Mouse (Mus musculus): ENCODE measurements around the gene Wwc1. TPM values are rescaled to one million over a fixed set of nuclear protein-coding genes. Genes with fewer than 3 reads are reported as not detected.
"Not testable (repeated sequence)": the region's sequence is repeated elsewhere in the genome, so short reads cannot be mapped to it uniquely, and the experiment has no call there.

Wwc1 gene
- polyA plus RNA-seq, 1 experiment from 2014 or later: 8.5 TPM

DNA sequence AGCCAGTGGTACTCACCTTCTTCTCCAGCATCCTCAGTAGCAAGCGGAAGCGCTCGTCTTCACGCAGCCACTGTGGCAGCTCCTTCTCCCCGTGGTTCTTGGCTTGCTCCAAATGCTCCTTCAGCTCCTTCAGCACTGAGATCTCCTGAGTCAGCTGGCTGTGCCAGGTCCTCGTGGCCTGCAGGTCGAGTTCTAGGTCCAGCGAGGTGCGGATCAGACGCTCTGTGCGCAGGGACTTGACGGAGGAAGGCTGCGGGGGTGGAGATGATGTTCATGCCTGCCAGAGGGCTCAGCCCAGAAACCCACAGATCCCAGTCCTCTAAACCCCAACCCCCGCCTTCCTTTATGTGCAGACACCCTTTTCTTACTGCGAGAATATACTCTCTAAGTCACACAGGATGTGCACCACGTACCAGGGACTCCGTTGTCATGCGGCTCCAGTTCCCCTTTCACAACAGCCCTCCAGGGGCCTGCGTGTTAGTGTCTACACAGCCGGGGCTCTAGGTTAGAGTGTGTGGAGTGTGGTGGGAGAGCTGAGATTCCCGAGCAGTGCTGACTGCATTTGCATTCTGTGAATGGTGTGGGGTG is 138.5 kb downstream of the Wwc1 start:
- 0 out of 2 replicates have a peak, but pooled peaks cover 2% of the 10 kb centered on the region for H3K36me3 ChIP-seq (ENCODE audit: control insufficient read depth, insufficient read depth, low read length)
- no peaks in the 10 kb centered on the region for H3K27me3 ChIP-seq (ENCODE audit: control insufficient read depth, insufficient read depth, low read length)
- 85% methylated on average over 21 of the region's 21 CpGs for WGBS
- DNase-seq (ENCODE audit: low spot score, missing footprints) (no peak), ATAC-seq (ENCODE audit: low FRiP score) (no peak)
- H3K4me2 ChIP-seq: no peak overlapping the region
- no peak overlapping the region for H3K9ac ChIP-seq (ENCODE audit: low read length)
- H3K4me1 ChIP-seq (ENCODE audit: control insufficient read depth, insufficient read depth, low read length): no peaks in the 10 kb centered on the region
- no peak overlapping the region for H3K4me3 ChIP-seq (ENCODE audit: low read depth, low read length)
- no peaks in the 10 kb centered on the region for H3K9me3 ChIP-seq (ENCODE audit: control insufficient read depth, low read length)
- no peak overlapping the region for H3K27ac ChIP-seq (ENCODE audit: low read depth, low read length)

DNA sequence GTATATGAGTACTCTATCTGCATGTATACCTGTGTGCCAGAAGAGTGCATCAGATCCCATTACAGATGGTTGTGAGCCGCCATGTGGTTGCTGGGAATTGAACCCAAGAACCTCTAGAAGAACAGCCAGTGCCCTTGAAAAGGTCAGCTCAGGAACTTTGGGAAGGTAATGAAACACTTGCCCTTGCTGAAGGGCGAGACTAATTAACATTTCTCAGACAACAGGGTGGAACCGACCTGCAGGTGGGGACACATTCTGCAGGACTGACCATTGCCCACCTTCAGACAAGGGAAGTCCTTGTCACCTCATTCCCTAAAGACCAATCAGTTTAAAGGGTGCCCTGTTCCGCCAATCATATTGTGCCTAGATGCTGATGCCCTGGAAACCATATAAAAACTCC is 139.5 kb downstream of the Wwc1 start:
- DNase-seq (ENCODE audit: low spot score, missing footprints); H3K27ac ChIP-seq (ENCODE audit: low read depth, low read length); H3K4me3 ChIP-seq (ENCODE audit: low read depth, low read length); H3K9me3 ChIP-seq (ENCODE audit: control insufficient read depth, low read length); H3K4me1 ChIP-seq (ENCODE audit: control insufficient read depth, insufficient read depth, low read length); H3K27me3 ChIP-seq (ENCODE audit: control insufficient read depth, insufficient read depth, low read length); ATAC-seq (ENCODE audit: low FRiP score); H3K4me2 ChIP-seq; H3K9ac ChIP-seq (ENCODE audit: low read length); H3K36me3 ChIP-seq (ENCODE audit: control insufficient read depth, insufficient read depth, low read length): not testable (repeated sequence)
- WGBS: 93% methylated on average over 4 of the region's 4 CpGs

- Histone ChIP-seq H3K36me3 (ENCODE audit: control insufficient read depth, insufficient read depth, low read length) (0 out of 2 replicates have a peak, but pooled peaks cover 2% of the 10 kb centered on the region), H3K9ac (ENCODE audit: low read length) (no peak overlapping the region), H3K27me3 (ENCODE audit: control insufficient read depth, insufficient read depth, low read length) (no peaks in the 10 kb centered on the region), H3K4me1 (ENCODE audit: control insufficient read depth, insufficient read depth, low read length) (no peaks in the 10 kb centered on the region), H3K27ac (ENCODE audit: low read depth, low read length) (no peak overlapping the region), H3K4me2 (no peak overlapping the region), H3K9me3 (ENCODE audit: control insufficient read depth, low read length) (no peaks in the 10 kb centered on the region), H3K4me3 (ENCODE audit: low read depth, low read length) (no peak overlapping the region)
- WGBS: 85% methylated on average over 7 of the region's 7 CpGs
- no peak for DNase-seq (ENCODE audit: low spot score, missing footprints)
- ATAC-seq (ENCODE audit: low FRiP score): no peak
Measured at GRCm38 (mm10) chr11:35840282-35840681, 140.0 kb downstream of the Wwc1 start.

DNA sequence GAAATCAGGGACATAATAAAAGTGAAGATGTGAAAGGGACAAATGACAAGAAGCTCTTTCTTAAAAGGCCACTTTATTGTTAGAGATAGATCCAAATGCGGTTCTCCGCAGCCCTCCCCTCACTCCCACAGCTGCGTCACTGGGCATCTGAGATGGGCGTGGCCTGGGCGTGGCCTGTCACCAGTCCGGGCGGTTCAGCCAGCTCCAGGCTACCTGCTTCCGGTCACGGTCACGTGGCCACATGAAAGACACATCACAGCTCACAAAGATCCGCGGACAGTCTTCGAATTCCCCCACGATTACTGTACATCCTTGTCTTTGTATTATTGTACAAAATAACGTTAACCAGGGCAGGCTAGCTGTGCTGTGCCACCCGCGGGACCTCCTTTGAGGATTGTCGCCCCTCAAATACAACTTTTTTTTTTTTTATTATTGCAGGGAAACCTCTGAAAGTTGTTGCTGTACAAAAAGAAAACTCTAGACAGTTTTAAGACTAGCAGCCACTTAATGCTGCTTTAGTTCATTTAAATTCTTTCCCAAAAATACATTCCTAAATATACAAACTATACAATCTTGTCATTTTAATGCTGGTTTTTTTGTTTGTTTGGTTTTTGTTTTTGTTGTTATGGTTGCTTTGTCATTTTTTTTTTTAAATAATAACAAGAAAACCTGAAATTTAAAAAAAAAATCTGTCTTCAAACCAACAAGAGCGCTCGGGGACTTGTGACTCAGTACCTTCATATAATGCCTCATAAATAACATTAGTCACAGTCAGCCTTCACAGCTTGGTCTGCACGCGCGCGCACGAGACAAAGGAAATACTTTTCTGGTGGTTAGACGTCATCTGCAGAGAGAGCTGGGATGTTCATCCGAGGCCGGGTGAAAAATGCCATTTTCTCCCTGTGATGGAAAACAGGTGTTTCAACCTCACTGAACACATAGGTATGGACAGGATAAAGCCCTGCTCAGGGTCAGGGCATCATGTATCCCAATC is 141.7 kb downstream of the Wwc1 start:
- Histone ChIP-seq H3K4me3 (ENCODE audit: low read depth, low read length) (peak overlapping the region; percentile 20; the same call in 1 of the 2 replicates), H3K4me2 (peak overlapping the region; percentile 52), H3K27me3 (ENCODE audit: control insufficient read depth, insufficient read depth, low read length) (no peaks in the 10 kb centered on the region), H3K36me3 (ENCODE audit: control insufficient read depth, insufficient read depth, low read length) (0 out of 2 replicates have a peak, but pooled peaks cover 2% of the 10 kb centered on the region), H3K9ac (ENCODE audit: low read length) (peak overlapping the region; percentile 54), H3K9me3 (ENCODE audit: control insufficient read depth, low read length) (no peaks in the 10 kb centered on the region), H3K27ac (ENCODE audit: low read depth, low read length) (no peak overlapping the region), H3K4me1 (ENCODE audit: control insufficient read depth, insufficient read depth, low read length) (peaks cover 2% of the 10 kb centered on the region)
- DNase-seq (ENCODE audit: low spot score, missing footprints) (peak; percentile 96), ATAC-seq (ENCODE audit: low FRiP score) (peak; percentile 85)
- 27% methylated on average over 28 of the region's 28 CpGs for WGBS

- no peak for ATAC-seq (ENCODE audit: low FRiP score)
- Histone ChIP-seq H3K9me3 (ENCODE audit: control insufficient read depth, low read length) (no peaks in the 10 kb centered on the region), H3K4me3 (ENCODE audit: low read depth, low read length) (no peak overlapping the region), H3K4me2 (no peak overlapping the region), H3K9ac (ENCODE audit: low read length) (no peak overlapping the region), H3K27ac (ENCODE audit: low read depth, low read length) (no peak overlapping the region), H3K4me1 (ENCODE audit: control insufficient read depth, insufficient read depth, low read length) (peaks cover 7% of the 10 kb centered on the region), H3K36me3 (ENCODE audit: control insufficient read depth, insufficient read depth, low read length) (no peaks in the 10 kb centered on the region), H3K27me3 (ENCODE audit: control insufficient read depth, insufficient read depth, low read length) (no peaks in the 10 kb centered on the region)
- no peak for DNase-seq (ENCODE audit: low spot score, missing footprints)
- WGBS: 83% methylated on average over 5 of the region's 5 CpGs
Measured at GRCm38 (mm10) chr11:35837156-35838126, 142.9 kb downstream of the Wwc1 start.

DNA sequence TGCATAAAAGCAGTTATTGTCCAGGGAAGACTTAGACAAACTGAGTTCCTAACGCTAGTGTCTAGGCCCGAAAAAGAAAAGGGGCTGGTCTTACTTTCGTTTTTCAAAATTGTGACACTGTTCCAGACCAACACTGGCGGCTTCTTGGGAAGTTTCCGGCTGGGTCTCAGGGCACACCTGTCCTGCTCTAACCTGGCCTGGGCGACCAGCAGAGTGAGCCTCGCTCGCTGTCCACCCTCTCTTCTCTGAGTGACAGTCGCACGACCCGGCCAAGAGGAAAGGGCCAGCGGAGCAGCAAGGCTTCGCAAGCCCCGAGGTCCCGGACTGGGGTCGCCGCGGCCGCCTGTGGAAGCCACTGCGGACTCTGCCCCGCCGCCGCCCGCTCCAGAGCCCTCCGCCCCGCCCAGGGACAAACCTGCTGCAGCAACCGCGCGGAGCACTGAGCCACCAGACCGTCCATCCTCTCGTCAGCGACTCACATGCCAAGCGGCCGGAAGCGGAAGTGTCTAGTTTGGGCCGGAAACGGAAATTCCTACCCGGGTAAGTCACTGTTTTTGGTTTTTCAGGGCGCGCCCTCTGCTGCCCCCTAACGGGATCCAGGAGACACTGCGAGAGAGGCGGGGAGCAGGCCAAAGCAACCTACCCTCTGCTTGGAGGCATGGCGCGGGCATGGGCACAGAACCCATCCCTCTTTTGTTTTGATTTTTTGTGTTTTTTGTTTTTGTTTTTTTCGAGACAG is 146.1 kb downstream of the Wwc1 start, which contains the start of gene Rars:
Gene Rars, minus strand, starts transcription at position 485 of the 739 bp plus-strand sequence.
- peak within 1 kb of the TSS; percentile 76 for H3K9ac ChIP-seq (ENCODE audit: low read length)

GRCm38 (mm10) chr11:35833270-35833669 is 147.1 kb downstream of the Wwc1 start:
- 86% methylated on average over 6 of the region's 6 CpGs for WGBS
- DNase-seq (ENCODE audit: low spot score, missing footprints) (no peak), ATAC-seq (ENCODE audit: low FRiP score) (no peak)
- Histone ChIP-seq H3K4me2 (peak overlapping the region; percentile 65), H3K4me3 (ENCODE audit: low read depth, low read length) (peak overlapping the region; percentile 71), H3K9ac (ENCODE audit: low read length) (peak overlapping the region; percentile 76; the same call in 1 of the 2 replicates), H3K36me3 (ENCODE audit: control insufficient read depth, insufficient read depth, low read length) (peaks cover 10% of the 10 kb centered on the region), H3K4me1 (ENCODE audit: control insufficient read depth, insufficient read depth, low read length) (peaks cover 7% of the 10 kb centered on the region), H3K9me3 (ENCODE audit: control insufficient read depth, low read length) (no peaks in the 10 kb centered on the region), H3K27ac (ENCODE audit: low read depth, low read length) (no peak overlapping the region), H3K27me3 (ENCODE audit: control insufficient read depth, insufficient read depth, low read length) (no peaks in the 10 kb centered on the region)

More for the DNA sequence above, 146.1 kb downstream of the Wwc1 start, which contains the start of gene Rars:
- WGBS: 3% methylated on average over 42 of the region's 46 CpGs
- Histone ChIP-seq H3K27me3 (ENCODE audit: control insufficient read depth, insufficient read depth, low read length) (no peaks in the 10 kb centered on the region), H3K4me2 (peak within 1 kb of the TSS; percentile 65), H3K4me3 (ENCODE audit: low read depth, low read length) (peak within 1 kb of the TSS; percentile 71), H3K9me3 (ENCODE audit: control insufficient read depth, low read length) (no peaks in the 10 kb centered on the region), H3K4me1 (ENCODE audit: control insufficient read depth, insufficient read depth, low read length) (peaks cover 7% of the 10 kb centered on the region), H3K36me3 (ENCODE audit: control insufficient read depth, insufficient read depth, low read length) (peaks cover 6% of the 10 kb centered on the region), H3K27ac (ENCODE audit: low read depth, low read length) (no peak within 1 kb of the TSS)
- peak; percentile 79 for ATAC-seq (ENCODE audit: low FRiP score)
- peak; percentile 99 for DNase-seq (ENCODE audit: low spot score, missing footprints)

- Histone ChIP-seq H3K4me3 (ENCODE audit: low read depth, low read length) (no peak overlapping the region), H3K27ac (ENCODE audit: low read depth, low read length) (no peak overlapping the region), H3K9me3 (ENCODE audit: control insufficient read depth, low read length) (no peaks in the 10 kb centered on the region), H3K36me3 (ENCODE audit: control insufficient read depth, insufficient read depth, low read length) (peaks cover 15% of the 10 kb centered on the region), H3K4me2 (no peak overlapping the region), H3K27me3 (ENCODE audit: control insufficient read depth, insufficient read depth, low read length) (no peaks in the 10 kb centered on the region), H3K4me1 (ENCODE audit: control insufficient read depth, insufficient read depth, low read length) (peaks cover 7% of the 10 kb centered on the region), H3K9ac (ENCODE audit: low read length) (no peak overlapping the region)
- ATAC-seq (ENCODE audit: low FRiP score): no peak
- no peak for DNase-seq (ENCODE audit: low spot score, missing footprints)
- 79% methylated on average over 4 of the region's 4 CpGs for WGBS
Measured at GRCm38 (mm10) chr11:35832139-35832538, 148.2 kb downstream of the Wwc1 start.

Data from midbrain, embryonic 11.5 days (tissue).